Mouse (Mus musculus): ENCODE measurements at regions not wholly inside any gene's neighbourhood (a gene's known extent, or its start where the extent isn't known, plus 50 kb on each side); places are given as distances from the start of the nearest gene placed in this dataset.

GRCm38 (mm10) chr1:51401846-51402532 is 76.2 kb downstream of the Nabp1 start:
- no peak for TF ChIP-seq POLR2A (IDR thresholded peaks at IDR 0.05; ENCODE audit: borderline replicate concordance, insufficient read depth, low read length)
- TF ChIP-seq CTCF (IDR thresholded peaks at IDR 0.05; ENCODE audit: borderline replicate concordance, insufficient read depth, low read depth, low read length) = no peak

Data from cerebellum, adult 2 months (tissue).